Mouse (Mus musculus): ENCODE results near the gene Mecom.

DNA sequence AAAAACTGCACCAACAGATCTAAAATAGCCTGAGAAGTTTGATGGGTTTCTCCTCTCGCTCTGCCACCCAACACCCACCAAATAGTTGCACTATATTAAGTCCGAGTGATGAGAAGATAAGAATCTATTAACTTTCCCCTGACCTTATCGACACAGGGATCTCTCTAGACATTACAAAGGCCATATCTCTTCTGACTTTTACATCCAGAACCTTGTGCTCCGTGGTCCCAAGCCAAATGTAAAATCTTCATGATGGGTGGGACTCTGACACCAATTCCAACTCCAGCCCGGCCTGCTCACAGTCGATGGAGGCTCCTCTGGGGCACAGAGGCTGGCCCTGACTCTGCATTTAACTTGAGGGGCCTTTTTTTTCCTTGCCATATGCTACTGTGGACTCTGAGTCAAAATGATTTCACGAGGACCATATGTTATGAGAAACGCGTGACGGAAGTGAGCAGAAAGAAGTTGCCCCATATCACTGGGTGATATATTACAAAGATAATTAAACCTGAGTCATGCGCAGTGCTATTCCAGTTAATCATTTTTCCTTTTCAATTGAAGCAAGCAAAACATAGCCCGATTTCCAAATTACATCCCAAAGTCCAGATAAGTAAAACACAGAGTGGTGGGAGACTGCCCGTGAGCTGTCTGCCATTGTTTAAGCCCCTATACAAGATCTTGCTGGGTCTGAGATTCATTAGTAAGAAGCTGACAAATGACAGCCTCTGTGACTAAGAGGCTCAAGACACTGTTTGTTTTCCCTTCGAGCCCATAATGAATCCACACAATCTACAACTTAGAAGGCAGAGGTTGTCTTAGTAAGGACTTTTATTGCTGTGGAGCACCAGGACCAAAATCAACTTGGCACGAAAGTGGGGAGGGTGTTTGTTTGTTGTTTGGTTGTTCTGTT, 94.0 kb downstream of the Mecom start:
- TF ChIP-seq CTCF (conservative IDR thresholded peaks at IDR 0.05 in 1 of 2, IDR thresholded peaks at IDR 0.05 in 1 of 2; ENCODE audit: low read depth in 2 of 2, low read length in 2 of 2): no peak
- TF ChIP-seq POLR2A (IDR thresholded peaks at IDR 0.05; ENCODE audit: low read depth, low read length): no peak

Data from CH12.LX (cell line).